Mouse (Mus musculus): ENCODE results near the gene Gm9611.
"Not testable (repeated sequence)": the region's sequence is repeated elsewhere in the genome, so short reads cannot be mapped to it uniquely, and the experiment has no call there.

Gm9611 gene

DNA sequence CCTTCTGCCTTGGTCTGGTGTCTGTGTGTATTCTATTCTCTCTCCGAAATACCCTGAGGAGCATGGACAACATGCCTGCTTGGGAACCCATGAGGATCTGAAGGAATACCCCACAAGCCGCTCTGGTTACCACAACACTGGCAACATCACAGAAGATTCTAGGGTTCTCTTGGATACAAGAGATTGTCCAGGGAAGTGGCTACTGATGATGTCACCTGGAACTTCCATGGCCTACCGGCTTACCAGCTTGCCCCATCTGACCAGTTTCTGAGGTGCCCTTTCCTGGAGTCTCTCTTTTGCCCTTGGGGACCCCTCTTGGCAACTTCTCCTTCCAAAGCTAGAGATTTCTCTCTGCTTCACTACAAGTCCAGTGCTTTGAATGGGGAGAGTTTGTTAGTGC lies at the start of gene Gm9611:
Gene Gm9611, minus strand, starts transcription at position 101 of the 400 bp plus-strand sequence.
- not testable (repeated sequence) for DNase-seq

DNA sequence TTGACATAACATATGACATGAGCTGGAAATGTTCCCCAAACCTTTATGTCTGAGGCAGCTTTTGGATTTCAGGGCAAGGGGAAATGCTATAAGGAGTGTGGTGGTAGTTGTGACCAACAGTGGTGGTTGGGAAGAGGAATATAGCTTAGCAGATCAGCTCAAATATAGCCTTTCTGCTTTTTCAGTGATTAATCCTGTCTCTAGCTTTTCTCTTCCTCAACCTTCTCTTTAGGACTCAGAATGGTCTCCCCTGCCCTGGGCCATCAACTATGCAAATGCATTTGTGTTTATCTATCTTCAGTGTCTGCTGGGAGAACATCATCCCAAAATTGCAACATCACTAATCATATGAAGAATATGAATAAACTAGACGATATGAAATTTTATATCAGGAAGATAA lies 12.8 kb upstream of the Gm9611 start, which contains the start of gene Gm7995:
Gene Gm7995, plus strand, starts transcription at position 301 of the 400 bp plus-strand sequence.
- DNase-seq: not testable (repeated sequence)

DNA sequence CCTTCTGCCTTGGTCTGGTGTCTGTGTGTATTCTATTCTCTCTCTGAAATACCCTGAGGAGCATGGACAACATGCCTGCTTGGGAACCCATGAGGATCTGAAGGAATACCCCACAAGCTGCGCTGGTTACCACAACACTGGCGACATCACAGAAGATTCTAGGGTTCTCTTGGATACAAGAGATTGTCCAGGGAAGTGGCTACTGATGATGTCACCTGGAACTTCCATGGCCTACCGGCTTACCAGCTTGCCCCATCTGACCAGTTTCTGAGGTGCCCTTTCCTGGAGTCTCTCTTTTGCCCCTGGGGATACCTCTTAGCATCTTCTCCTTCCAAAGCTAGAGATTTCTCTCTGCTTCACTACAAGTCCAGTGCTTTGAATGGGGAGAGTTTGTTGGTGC lies 37.2 kb downstream of the Gm9611 start, which contains the start of gene Gm17026:
Gene Gm17026, minus strand, starts transcription at position 101 of the 400 bp plus-strand sequence.
- not testable (repeated sequence) for DNase-seq

All from lung, postnatal 36 days (tissue).